Mouse (Mus musculus) retina, adult 2 months (tissue): ENCODE results near the gene Reps2.

Experiments
- DNase-seq: peaks from one replicate; pipeline ENCODE4 v3.0.0-alpha.2; 2012; ENCODE audit warnings: low read depth, low spot score

Gene Reps2

GRCm38 (mm10) chrX:162500962-162501361 lies 142.5 kb downstream of the Reps2 start:
- no peak for DNase-seq

GRCm38 (mm10) chrX:162496485-162496884 lies 147.0 kb downstream of the Reps2 start:
- DNase-seq = no peak

- DNase-seq = no peak
Observed at GRCm38 (mm10) chrX:162488630-162489029, 154.8 kb downstream of the Reps2 start.

GRCm38 (mm10) chrX:162487734-162488133 lies 155.7 kb downstream of the Reps2 start:
- no peak for DNase-seq

- DNase-seq = no peak
Observed at GRCm38 (mm10) chrX:162470213-162470612, 173.2 kb downstream of the Reps2 start.

DNA sequence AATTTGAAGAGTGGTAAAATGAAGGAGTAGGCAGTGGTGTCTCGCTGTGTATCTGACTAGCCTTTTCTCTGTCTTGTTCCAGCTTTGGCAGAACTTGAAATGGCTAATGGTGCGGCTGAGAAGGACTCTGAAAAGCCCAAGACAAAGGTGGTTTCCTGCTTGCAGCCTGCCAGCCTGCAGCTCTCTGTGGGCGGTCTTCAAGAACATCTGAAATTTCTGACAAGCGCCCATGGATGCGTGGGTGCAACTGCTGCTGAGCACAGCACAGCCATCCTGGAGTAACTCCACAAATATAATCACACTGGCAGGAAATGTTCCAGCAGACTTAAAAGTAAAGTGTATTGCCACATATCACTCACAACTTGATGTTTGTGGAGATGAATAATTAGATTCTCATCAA lies 181.3 kb downstream of the Reps2 start:
- no peak for DNase-seq

DNA sequence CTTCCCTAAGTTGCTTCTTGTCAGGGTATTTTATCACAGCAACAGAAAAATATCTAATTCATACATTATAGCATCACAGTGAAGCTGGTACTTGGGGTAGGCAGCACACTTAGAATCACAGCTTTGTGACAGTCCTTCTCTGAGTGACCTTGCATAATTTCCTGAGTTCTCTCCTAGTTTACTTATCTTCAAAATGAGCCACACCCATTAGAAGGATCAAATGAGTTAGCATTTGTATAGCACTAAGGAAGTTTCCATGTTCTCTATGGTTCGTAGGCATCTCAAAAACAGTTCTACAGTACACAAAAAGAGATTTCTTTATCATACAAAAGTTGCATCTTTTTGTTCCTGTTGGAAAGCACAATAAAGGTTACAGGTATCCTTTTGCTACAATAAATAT lies 187.0 kb downstream of the Reps2 start:
- DNase-seq = no peak

DNA sequence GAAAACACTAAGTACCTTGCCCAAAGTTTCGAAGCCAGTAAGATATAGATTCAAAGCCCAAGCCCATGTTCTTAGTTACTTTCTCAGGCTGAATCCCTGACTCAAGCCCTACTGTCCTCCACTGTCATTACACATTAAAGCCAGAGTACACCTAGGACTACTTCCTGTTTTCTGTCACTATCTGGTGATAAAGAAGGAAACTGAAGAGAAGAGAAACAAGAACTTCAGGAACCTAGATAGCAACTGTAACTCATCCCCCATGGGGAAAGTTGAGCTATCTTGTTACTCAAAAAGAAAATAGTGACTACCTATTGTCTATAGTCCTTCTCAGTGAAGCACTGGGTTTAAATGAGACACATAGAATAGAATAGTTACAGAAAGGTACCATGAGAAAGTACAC lies 188.1 kb downstream of the Reps2 start:
- no peak for DNase-seq

- DNase-seq = no peak
Observed at GRCm38 (mm10) chrX:162453821-162454402, 189.5 kb downstream of the Reps2 start.

GRCm38 (mm10) chrX:162452642-162453041 lies 190.8 kb downstream of the Reps2 start:
- DNase-seq = no peak

- DNase-seq = no peak
Observed at GRCm38 (mm10) chrX:162447974-162448373, 195.5 kb downstream of the Reps2 start.

- DNase-seq = no peak
Observed at GRCm38 (mm10) chrX:162446678-162447318, 196.7 kb downstream of the Reps2 start.

DNA sequence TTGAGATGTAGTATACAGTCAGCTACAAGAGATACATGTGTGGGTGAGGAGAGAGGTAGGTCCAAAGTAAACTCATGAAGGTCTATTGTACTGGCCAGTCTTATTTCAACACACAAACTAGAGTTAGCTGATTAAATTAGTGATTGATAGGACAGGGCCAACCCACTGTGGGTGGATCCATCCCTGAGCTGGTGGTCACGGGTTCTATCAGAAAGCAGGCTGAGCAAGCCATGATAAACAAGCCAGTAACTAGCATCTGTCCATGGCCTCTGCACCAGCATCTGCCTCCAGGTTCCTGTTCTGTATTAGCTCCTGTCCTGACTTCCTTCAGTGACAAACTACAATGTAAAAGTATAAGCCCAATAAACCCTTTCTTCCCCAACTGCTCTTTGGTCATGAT lies 200.1 kb downstream of the Reps2 start:
- no peak for DNase-seq

- DNase-seq = no peak
Observed at GRCm38 (mm10) chrX:162442970-162443369, 200.5 kb downstream of the Reps2 start.

DNA sequence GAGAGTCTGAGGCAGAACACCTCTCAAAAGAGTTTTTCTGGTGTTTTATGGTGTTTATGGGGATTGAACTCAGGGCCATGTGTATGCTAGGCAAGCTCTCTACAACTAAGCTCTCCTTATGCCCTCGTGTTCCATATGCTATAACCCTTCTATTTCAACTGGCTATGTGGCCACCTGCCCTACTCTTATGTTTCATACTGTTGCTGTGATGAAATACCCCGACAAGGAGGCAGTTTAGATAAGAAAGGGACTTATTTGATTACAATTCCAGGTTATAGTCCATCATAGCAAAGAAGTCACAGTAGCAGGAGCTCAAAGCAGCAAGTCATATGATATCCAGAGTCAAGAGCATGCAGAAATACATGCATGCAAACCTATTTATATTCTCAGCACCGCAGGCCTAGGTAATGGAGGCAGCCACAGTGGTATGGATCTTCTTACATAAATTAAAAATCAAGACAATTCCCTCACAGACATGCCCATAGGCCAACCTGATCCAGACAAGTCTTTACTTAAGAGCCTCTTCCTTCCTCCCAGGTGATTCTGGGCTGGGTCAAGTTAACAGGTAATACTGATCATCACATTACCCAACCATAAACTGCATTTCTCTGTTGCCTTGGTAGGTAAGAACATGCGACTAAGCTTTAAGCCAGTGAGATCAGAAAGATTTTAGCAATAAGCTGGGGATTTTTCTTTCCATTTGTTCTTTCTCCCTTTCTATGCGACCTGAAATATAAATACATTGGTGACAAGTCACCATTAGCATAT lies 210.5 kb downstream of the Reps2 start:
- no peak for DNase-seq

- DNase-seq = no peak
Observed at GRCm38 (mm10) chrX:162427698-162428097, 215.8 kb downstream of the Reps2 start.

- no peak for DNase-seq
Observed at GRCm38 (mm10) chrX:162419431-162419830, 224.0 kb downstream of the Reps2 start.

- no peak for DNase-seq
Observed at GRCm38 (mm10) chrX:162413124-162413523, 230.3 kb downstream of the Reps2 start.

DNA sequence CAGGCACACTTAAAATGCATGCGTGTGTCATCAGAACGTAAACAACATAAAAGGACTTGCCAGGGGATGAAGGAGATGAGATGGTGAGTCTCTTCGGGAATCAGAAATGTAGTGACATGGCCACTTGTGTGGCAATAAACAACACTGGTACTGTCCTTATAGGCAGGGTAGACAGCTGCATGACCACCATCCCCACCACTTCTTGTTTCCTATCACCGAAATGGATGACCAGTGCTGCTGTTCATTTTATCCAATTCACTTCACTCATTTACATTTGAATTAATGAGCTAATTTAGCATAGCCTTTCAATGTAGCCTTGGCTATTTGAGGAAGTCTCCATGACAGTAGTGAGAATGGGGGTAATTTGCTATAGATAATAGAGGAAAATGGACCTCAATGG lies 236.2 kb downstream of the Reps2 start:
- DNase-seq = no peak

DNA sequence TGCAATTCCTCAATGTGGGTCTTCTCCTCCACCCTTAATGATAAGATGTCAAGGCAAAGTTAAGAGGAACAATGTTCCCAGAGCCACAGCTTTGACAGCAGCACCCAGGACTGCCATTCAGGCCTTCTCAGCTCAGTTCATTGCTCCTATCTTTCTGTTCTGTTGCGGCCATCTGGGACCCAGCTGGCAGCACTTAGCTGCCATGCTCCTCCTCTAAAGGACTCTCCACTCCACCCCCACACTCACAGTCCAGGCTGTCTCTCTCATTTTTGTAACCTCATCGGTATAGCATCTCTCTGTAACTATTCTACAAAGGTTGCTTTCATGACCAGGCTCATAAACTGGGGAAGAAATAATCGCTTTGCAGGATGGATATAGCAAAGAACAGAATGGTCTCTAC lies 241.0 kb downstream of the Reps2 start:
- DNase-seq = no peak

GRCm38 (mm10) chrX:162380730-162381129 lies 262.7 kb downstream of the Reps2 start:
- no peak for DNase-seq

DNA sequence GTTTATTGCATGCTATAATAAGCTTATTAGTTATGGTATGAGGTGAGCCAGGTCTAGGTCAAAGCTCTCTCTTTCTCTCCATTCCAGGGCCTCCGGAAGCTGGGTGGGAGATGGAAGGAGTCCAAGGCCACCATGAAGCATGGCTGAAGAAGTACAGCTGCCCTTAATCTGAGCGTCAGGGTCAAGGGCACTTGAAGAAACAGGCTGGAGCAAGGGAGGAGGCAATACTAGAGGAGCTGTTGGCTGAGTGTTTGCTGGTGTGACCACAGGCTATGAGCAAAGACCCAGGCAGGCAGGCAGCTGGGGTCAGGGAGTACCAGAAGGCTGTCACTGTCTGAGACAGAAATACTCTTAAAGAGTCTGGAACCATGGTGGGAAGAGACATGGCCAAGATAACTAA lies 280.2 kb downstream of the Reps2 start:
- no peak for DNase-seq
